Mouse (Mus musculus): ENCODE data around the gene Lrrc4b.

The Lrrc4b gene

GRCm38 (mm10) chr7:44436267-44436666 lies 7.4 kb downstream of the Lrrc4b start:
- no peak for DNase-seq (ENCODE audit: low read depth in 2 of 2, low spot score in 2 of 2)

DNA sequence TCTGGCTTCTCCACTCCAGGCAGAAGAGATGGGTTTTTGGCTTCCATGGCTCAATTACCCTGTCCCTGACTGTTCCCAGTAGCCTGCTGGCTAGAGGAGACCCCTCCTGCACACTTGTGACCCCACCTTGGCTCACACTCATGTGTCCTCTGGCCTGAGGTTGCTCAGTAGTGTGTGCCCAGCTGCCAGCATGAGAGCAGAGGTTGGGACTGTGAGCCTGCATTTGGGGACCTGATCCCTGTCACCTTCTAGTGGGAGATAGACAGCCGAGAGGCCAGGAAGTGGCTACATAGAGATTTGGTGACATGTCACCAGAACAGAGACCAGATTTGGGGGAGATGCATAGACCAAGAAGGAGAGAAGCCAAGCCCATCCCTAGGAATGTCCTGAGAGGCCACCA lies 8.4 kb downstream of the Lrrc4b start:
- no peak for DNase-seq (ENCODE audit: low read depth in 2 of 2, low spot score in 2 of 2)

DNA sequence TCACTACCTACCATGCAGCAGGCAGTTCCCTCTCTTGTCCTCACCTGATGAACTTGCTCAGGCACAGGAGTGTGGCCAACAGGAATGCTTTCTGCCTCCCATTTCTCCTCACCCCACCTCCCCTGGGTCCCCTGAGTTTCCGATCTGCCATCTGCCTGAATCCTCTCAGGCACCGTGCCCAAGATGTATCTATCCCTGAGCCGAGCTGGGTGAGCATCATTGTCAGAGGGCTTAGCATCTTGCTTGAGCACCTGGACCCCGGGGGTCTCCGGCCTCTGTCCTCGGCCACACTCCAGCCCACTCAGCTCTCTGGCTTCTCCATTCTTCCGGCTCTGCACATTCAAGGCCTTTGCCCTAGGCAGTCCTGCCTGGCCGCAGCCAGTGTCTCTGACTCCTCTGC lies 9.1 kb downstream of the Lrrc4b start:
- no peak for DNase-seq (ENCODE audit: low read depth in 2 of 2, low spot score in 2 of 2)

DNA sequence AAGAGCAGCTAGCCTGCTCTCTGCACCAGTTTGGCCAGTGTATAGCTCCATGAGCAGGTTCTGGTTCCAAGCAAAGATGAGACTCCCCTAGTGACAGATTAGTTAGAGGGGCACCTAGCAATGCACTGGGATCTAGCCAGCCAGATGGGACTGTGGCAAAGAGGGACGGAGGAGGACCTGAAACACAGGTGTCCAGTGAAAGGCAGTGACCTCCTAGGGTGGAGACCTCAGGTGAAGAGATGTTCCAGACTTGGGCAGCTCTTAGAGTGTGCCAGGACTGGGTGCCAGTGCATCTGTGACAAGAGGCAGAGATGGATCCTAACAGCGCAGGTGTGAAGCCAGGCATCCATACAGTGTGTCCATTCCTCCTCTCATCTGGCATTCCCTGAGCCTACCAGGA lies 10.9 kb downstream of the Lrrc4b start:
- no peak for DNase-seq (ENCODE audit: low read depth in 2 of 2, low spot score in 2 of 2)

GRCm38 (mm10) chr7:44440479-44440878 lies 11.7 kb downstream of the Lrrc4b start:
- DNase-seq (ENCODE audit: low read depth in 2 of 2, low spot score in 2 of 2) = no peak

DNA sequence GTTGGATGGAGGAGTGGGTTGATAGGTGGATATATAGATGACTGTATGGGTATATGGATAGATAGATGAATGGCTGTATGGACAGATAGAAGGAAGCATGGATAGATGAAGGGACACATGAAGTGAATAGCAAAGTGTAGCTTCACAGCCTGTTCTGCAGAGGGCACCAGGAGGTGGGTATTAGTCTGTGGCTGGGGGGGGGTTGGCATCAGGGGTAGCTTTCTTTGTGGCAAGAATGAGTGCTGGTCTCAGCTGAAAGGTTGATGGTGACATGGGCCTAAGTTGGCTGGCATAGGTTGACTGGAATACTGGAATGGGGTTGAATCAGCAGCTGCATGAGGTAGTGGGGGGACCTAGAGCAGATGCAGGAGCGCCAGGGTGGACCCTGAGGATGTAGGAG lies 12.4 kb downstream of the Lrrc4b start:
- DNase-seq (ENCODE audit: low read depth in 2 of 2, low spot score in 2 of 2) = no peak

- no peak for DNase-seq (ENCODE audit: low read depth in 2 of 2, low spot score in 2 of 2)
Measured at GRCm38 (mm10) chr7:44441648-44442109, 12.9 kb downstream of the Lrrc4b start.

DNA sequence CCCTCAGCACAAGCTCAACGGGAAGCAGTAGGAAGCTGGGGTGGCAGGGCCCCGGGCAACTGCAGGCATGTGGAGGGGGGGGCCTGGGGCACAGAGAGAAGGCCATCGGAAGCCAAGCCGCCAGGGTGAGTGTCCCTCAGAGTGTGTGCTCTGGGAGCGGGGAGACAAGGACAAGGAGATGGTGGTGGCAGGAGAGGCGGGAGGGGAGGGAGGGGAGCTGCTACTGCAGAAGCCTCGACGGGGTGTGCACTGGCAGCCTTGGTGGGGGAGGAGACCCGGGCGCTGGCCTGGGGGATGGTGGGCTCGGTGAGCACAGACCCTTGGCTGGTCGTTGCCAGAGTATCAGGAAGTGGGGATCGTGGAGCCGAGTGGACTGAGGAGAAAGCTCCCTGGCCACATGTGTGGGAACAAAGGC lies 13.6 kb downstream of the Lrrc4b start:
- no peak for DNase-seq (ENCODE audit: low read depth in 2 of 2, low spot score in 2 of 2)

DNA sequence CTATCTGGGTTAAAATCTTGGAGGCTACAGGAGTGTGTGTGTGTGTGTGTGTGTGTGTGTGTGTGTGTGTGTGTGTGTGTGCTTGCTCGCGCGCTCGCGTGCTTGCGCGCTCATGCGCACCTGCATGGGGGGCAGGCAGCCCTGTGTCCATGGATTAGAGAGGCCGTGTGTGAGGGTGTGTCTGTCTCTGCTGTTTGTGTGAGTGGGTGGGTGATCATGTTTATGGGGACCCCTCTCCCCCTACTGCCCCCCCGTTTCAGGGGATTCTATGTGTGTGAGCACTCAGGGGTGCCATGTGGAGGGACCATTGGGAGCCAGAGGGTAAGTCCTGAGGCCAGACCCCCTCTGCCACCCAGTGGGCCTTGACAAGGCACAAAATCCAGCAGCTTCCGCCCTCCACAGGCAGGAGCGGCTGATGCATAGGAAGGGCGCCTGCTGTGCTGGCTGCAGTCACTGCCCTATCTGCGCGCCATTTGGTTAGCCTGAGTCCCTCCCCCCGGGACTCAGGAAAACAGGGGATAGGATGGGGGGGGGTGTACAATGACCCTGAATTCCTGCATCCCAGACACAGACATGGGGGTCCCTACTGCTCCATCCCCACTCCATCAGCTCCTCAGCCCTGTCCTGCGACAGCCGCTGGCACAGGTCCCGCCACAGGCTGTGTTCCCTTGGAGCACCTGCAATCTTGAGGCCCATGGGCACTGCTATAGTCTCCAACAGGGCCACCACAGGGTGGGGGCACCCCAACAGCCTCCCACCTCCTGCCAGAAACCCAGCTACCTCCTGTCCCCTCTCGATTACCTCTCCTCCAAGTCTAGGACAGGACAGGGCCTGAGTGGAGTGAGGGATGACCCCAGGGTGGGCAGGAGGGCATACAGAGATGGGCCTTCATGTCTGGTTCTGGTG lies 14.7 kb downstream of the Lrrc4b start:
- DNase-seq (ENCODE audit: low read depth in 2 of 2, low spot score in 2 of 2) = no peak

GRCm38 (mm10) chr7:44444886-44445527 lies 16.2 kb downstream of the Lrrc4b start:
- no peak for DNase-seq (ENCODE audit: low read depth in 2 of 2, low spot score in 2 of 2)

DNA sequence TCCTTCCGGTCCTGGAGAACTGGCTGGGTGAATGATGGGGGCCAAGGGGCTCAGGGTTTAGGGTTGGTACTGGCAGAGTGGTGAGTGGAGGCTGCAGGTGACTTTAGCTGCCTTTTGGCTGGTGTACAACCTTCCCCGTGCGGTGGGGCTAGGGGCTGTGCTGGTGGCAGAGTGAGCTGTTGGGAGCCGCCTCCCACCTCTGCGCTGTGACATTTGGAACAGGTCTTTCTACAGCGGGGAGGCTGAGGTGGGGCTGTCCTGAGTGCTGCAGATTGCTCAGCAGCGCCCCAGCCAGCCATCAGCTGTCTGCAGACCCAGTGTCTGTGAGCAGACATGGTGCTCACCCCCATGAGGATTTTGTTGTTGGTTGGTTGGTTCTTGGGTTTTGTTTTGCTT lies 16.7 kb downstream of the Lrrc4b start:
- DNase-seq (ENCODE audit: low read depth in 2 of 2, low spot score in 2 of 2) = no peak

GRCm38 (mm10) chr7:44446070-44446855 lies 17.4 kb downstream of the Lrrc4b start:
- DNase-seq (ENCODE audit: low read depth in 2 of 2, low spot score in 2 of 2) = no peak

- no peak for DNase-seq (ENCODE audit: low read depth in 2 of 2, low spot score in 2 of 2)
Measured at GRCm38 (mm10) chr7:44453256-44453655, 24.4 kb downstream of the Lrrc4b start.

DNA sequence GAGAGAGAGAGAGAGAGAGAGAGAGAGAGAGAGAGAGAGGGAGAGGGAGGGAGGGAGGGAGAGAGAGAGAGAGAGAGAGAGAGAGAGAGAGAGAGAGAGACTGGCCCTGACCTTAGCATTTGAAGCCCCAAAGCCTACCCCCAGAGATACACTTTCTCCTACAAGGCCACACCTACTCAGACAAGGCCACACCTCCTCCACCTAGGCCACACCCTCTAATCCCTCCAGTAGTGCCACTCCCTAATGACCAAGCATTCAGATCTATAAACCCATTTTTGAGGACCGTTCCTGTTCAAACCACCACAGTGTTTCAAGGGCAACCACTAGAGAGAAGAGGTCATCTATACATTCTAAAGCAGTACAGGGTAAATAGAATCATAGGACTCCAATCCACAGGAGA lies 27.5 kb downstream of the Lrrc4b start:
- DNase-seq (ENCODE audit: low read depth in 2 of 2, low spot score in 2 of 2) = no peak

DNA sequence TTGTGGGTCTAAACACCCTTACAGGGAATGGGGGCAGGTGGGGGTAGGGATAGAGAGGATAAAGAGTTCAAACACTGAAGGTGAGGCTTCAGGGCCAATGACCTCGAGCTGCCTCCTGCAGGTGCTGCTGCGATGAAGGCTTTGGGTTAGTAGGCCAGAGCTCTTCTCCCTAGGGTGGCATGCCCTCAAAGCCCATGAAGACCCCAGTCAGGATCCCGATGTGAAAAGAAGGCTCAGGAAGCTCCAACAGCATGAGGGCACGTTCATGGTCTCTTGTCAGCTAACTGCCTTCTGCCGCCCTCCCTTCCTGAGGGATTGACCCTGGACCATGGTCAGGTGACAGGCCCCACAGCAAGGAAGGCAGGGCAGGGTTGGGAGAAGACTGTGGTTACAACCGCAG lies 31.2 kb downstream of the Lrrc4b start:
- no peak for DNase-seq (ENCODE audit: low read depth in 2 of 2, low spot score in 2 of 2)

DNA sequence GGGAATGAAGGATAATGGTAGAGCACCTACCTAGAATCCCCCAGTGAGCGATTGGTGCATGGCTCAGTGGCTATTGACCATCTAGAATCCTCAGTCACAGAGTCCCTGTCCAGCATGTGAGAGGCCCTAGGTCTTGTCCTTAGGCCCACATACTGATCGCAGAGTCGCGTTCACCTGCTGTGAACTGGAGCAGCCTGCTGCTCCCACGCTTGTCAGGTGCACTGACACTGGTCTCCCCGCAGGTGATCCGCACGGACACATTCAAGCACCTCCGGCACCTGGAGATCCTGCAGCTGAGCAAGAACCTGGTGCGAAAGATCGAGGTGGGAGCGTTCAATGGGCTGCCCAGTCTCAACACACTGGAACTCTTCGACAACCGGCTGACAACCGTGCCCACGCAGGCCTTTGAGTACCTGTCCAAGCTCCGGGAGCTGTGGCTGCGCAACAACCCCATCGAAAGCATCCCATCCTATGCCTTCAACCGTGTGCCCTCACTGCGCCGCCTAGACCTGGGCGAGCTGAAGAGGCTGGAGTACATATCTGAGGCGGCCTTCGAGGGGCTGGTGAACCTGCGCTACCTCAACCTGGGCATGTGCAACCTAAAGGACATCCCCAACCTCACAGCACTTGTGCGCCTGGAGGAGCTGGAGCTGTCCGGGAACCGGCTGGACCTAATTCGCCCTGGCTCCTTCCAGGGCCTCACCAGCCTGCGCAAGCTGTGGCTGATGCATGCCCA lies 32.1 kb downstream of the Lrrc4b start:
- no peak for DNase-seq (ENCODE audit: low read depth in 2 of 2, low spot score in 2 of 2)

GRCm38 (mm10) chr7:44461503-44462217 lies 32.8 kb downstream of the Lrrc4b start:
- DNase-seq (ENCODE audit: low read depth in 2 of 2, low spot score in 2 of 2) = no peak

GRCm38 (mm10) chr7:44462218-44463055 lies 33.6 kb downstream of the Lrrc4b start:
- no peak for DNase-seq (ENCODE audit: low read depth in 2 of 2, low spot score in 2 of 2)

DNA sequence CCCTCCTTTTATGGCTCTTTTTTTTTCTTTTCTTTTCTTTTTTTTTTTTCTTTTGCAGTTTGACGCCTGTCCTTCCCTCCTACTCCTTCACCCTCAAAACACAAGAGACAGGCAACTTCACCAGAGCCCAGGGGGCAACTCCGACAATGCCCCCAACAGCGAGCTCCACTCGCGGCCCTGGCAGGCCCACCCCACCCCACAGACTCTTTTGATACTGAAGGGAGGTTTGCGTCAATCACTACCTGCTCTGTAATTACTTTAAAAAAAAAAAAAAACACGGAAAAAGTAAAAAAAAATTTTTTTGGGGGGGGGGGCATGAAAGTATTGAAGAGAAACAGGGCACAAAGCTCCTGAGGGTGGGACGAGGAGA lies 34.2 kb downstream of the Lrrc4b start:
- no peak for DNase-seq (ENCODE audit: low read depth in 2 of 2, low spot score in 2 of 2)
